Mouse (Mus musculus) kidney, postnatal 4 days (tissue): ENCODE measurements around the gene Gadd45b.

ENCODE experiments used
- DNase-seq, 2 experiments: peaks; one replicate each; pipeline ENCODE4 v3.0.0; 2021; ENCODE audit warnings: mixed read lengths in 2 of 2

Gadd45b gene

GRCm38 (mm10) chr10:80958979-80959637 lies 29.2 kb downstream of the Gadd45b start:
- DNase-seq = no peak

GRCm38 (mm10) chr10:80960551-80961508 lies 31.0 kb downstream of the Gadd45b start:
- DNase-seq = peak; percentile 81 to 89

GRCm38 (mm10) chr10:80962051-80962472 lies 32.2 kb downstream of the Gadd45b start:
- DNase-seq = peak in 1 of 2 experiments; percentile 55

GRCm38 (mm10) chr10:80962585-80962984 lies 32.7 kb downstream of the Gadd45b start:
- DNase-seq = no peak

- peak; percentile 50 to 72 for DNase-seq
Observed at GRCm38 (mm10) chr10:80963031-80963975, 33.4 kb downstream of the Gadd45b start.

GRCm38 (mm10) chr10:80966296-80966695 lies 36.4 kb downstream of the Gadd45b start:
- DNase-seq = no peak

GRCm38 (mm10) chr10:80967101-80967656 lies 37.3 kb downstream of the Gadd45b start:
- no peak for DNase-seq

- no peak for DNase-seq
Observed at GRCm38 (mm10) chr10:80968106-80968505, 38.2 kb downstream of the Gadd45b start.

GRCm38 (mm10) chr10:80969298-80969697 lies 39.4 kb downstream of the Gadd45b start:
- no peak for DNase-seq

- no peak for DNase-seq
Observed at GRCm38 (mm10) chr10:80970159-80970558, 40.3 kb downstream of the Gadd45b start.

GRCm38 (mm10) chr10:80971533-80971932 lies 41.7 kb downstream of the Gadd45b start:
- peak; percentile 68 to 78 for DNase-seq

GRCm38 (mm10) chr10:80972071-80972987 lies 42.5 kb downstream of the Gadd45b start:
- peak; percentile 81 to 87 for DNase-seq

- DNase-seq = peak; percentile 39 to 61
Observed at GRCm38 (mm10) chr10:80973722-80974121, 43.8 kb downstream of the Gadd45b start.

- DNase-seq = peak; percentile 66 to 81
Observed at GRCm38 (mm10) chr10:80975478-80975877, 45.6 kb downstream of the Gadd45b start.

GRCm38 (mm10) chr10:80981564-80982112 lies 51.8 kb downstream of the Gadd45b start:
- peak in 1 of 2 experiments; percentile 38 for DNase-seq
